Comparison of ENCODE assay signal across 17 mouse cellular contexts in genomic region chr14:103619756-103620155, GRCm38 (mm10).
"Had no signal": no experiment of that assay in that cellular context is flagged by ENCODE, and none has a peak within 500 bp of the region (broad histone marks: within the 10 kb centered on the region; RNA-seq: fewer than 3 reads in every experiment).

No protein-coding gene starts in this region.

- H3K9ac ChIP-seq: lung, embryonic 14.5 days; midbrain, embryonic 13.5 days; midbrain, embryonic 15.5 days; neural tube, embryonic 12.5 days had no signal

- H3K9me3 ChIP-seq: megakaryocyte, embryonic 14.5 days; midbrain, embryonic 13.5 days; midbrain, embryonic 15.5 days; neural tube, embryonic 12.5 days had no signal

- H3K27ac ChIP-seq: macrophage; midbrain, embryonic 13.5 days; midbrain, embryonic 15.5 days; neural tube, embryonic 12.5 days had no signal

- H3K4me2 ChIP-seq: lung, embryonic 14.5 days; midbrain, embryonic 11.5 days; midbrain, embryonic 13.5 days; midbrain, embryonic 15.5 days; neural tube, embryonic 12.5 days had no signal

- DNase-seq: lung, adult 18-20 months; lung, embryonic 14.5 days; lung, postnatal 10 days; retina, postnatal 1 day; right cerebral cortex, adult 18-20 months; right cerebral cortex, postnatal 25 days; right cerebral cortex, postnatal 4 days; spleen, adult 18-20 months; thymus, adult 18-20 months; thymus, postnatal 14 days; thymus, postnatal 36 days had no signal

- H3K4me1 ChIP-seq: megakaryocyte, embryonic 14.5 days; midbrain, embryonic 13.5 days; midbrain, embryonic 15.5 days; neural tube, embryonic 12.5 days had no signal

- H3K36me3 ChIP-seq: midbrain, embryonic 13.5 days; midbrain, embryonic 15.5 days; neural tube, embryonic 12.5 days had no signal

- H3K27me3 ChIP-seq: megakaryocyte, embryonic 14.5 days; midbrain, embryonic 13.5 days; midbrain, embryonic 15.5 days; neural tube, embryonic 12.5 days had no signal

- H3K4me3 ChIP-seq: megakaryocyte, embryonic 14.5 days; midbrain, embryonic 13.5 days; midbrain, embryonic 15.5 days; neural tube, embryonic 12.5 days had no signal
